Mouse (Mus musculus) liver, embryonic 13.5 days (tissue): ENCODE measurements around the gene Fkbp6. TPM values are rescaled to one million over a fixed set of nuclear protein-coding genes. Genes with fewer than 3 reads are reported as not detected.

Source experiments
- ATAC-seq: fragments of 200-750 bp; cut with Nextera tagmentation; 2 replicates; pipeline ENCODE4 v1.8.0; 2017; ENCODE audit warnings: low read depth, mild to moderate bottlenecking, moderate number of reproducible peaks, moderate library complexity
- DNase-seq: peaks from one replicate; pipeline ENCODE4 v3.0.0; 2022
- H3K27ac ChIP-seq: fragments of 300-500 bp; sonication (generic); 2 replicates; pipeline ENCODE4 v1.5.1; 2015; ENCODE audit warnings: moderate library complexity, mild to moderate bottlenecking, inconsistent platforms
- H3K27me3 ChIP-seq: fragments of 300-500 bp; sonication (generic); 2 replicates; pipeline ENCODE4 v1.6.1; 2015; ENCODE audit warnings: mild to moderate bottlenecking, inconsistent platforms
- H3K36me3 ChIP-seq: fragments of 300-500 bp; sonication (generic); 2 replicates; pipeline ENCODE4 v1.6.1; 2015; ENCODE audit warnings: mild to moderate bottlenecking, inconsistent platforms
- H3K4me1 ChIP-seq: fragments of 300-500 bp; sonication (generic); replicated peaks from 2 replicates; pipeline ENCODE4 v1.6.1; 2015; ENCODE audit warnings: inconsistent platforms
- H3K4me2 ChIP-seq: fragments of 300-500 bp; sonication (generic); 2 replicates; pipeline ENCODE4 v1.6.1; 2015; ENCODE audit warnings: inconsistent platforms, mild to moderate bottlenecking, moderate library complexity
- H3K4me3 ChIP-seq: fragments of 300-500 bp; sonication (generic); replicated peaks from 2 replicates; pipeline ENCODE4 v1.5.1; 2015; ENCODE audit warnings: mild to moderate bottlenecking, inconsistent platforms
- H3K9ac ChIP-seq: fragments of 300-500 bp; sonication (generic); 2 replicates; pipeline ENCODE4 v1.6.1; 2015; ENCODE audit warnings: mild to moderate bottlenecking, inconsistent platforms
- H3K9me3 ChIP-seq: fragments of 300-500 bp; sonication (generic); replicated peaks from 2 replicates; pipeline ENCODE4 v1.6.1; 2016; ENCODE audit warnings: inconsistent platforms
- WGBS: fragments of 180-500 bp; shearing (Covaris S2); methylation state at CpG from one replicate; pipeline ENCODE4 v1.1.7; 2015; ENCODE audit not compliant: insufficient replicate concordance; 5-methylcytosine and 5-hydroxymethylcytosine counted together
- polyA plus RNA-seq: library from polyadenylated mRNA; unstranded; fragments of >200 nt; fragmentation: Nextera tagmentation; extraction: Ambion mirVana; gene quantifications from 2 replicates; pipeline ENCODE4 v1.2.1, GENCODE M21; 2015

The Fkbp6 gene
- polyA plus RNA-seq, 1 experiment from 2014 or later, result not detected

GRCm38 (mm10) chr5:135352995-135353394 is 3.2 kb upstream of the Fkbp6 start, which contains the start of gene Trim50:
Gene Trim50 (plus strand): TSS chr5:135353295.
- no peaks in the 10 kb centered on the region for H3K36me3 ChIP-seq
- 56% methylated on average over 9 of the region's 9 CpGs for WGBS
- H3K27me3 ChIP-seq, result peaks cover 13% of the 10 kb centered on the region
- H3K4me3 ChIP-seq, result no peak within 1 kb of the TSS
- H3K9me3 ChIP-seq, result 0 out of 2 replicates have a peak, but pooled peaks cover 3% of the 10 kb centered on the region
- ATAC-seq (no peak), DNase-seq (no peak)
- H3K4me2 ChIP-seq, result no peak within 1 kb of the TSS
- no peak within 1 kb of the TSS for H3K27ac ChIP-seq
- no peak within 1 kb of the TSS for H3K9ac ChIP-seq
- H3K4me1 ChIP-seq, result no peaks in the 10 kb centered on the region

- Histone ChIP-seq H3K9ac (no peak overlapping the region), H3K27me3 (peaks cover 13% of the 10 kb centered on the region), H3K36me3 (no peaks in the 10 kb centered on the region), H3K4me2 (no peak overlapping the region), H3K4me1 (no peaks in the 10 kb centered on the region), H3K9me3 (no peaks in the 10 kb centered on the region), H3K4me3 (no peak overlapping the region), H3K27ac (no peak overlapping the region)
- DNase-seq, result no peak
- WGBS, result 62% methylated on average over 13 of the region's 13 CpGs
- ATAC-seq, result no peak
Observed at GRCm38 (mm10) chr5:135351606-135352005, 1.8 kb upstream of the Fkbp6 start.

GRCm38 (mm10) chr5:135347511-135348011 is 2.3 kb downstream of the Fkbp6 start:
- Histone ChIP-seq H3K4me1 (no peaks in the 10 kb centered on the region), H3K4me3 (no peak overlapping the region), H3K9me3 (no peaks in the 10 kb centered on the region), H3K4me2 (no peak overlapping the region), H3K27me3 (0 out of 2 replicates have a peak, but pooled peaks cover 3% of the 10 kb centered on the region), H3K27ac (no peak overlapping the region), H3K9ac (no peak overlapping the region), H3K36me3 (no peaks in the 10 kb centered on the region)
- WGBS, result 53% methylated on average over 4 of the region's 4 CpGs
- DNase-seq (no peak), ATAC-seq (no peak)

GRCm38 (mm10) chr5:135346430-135346829 is 3.4 kb downstream of the Fkbp6 start:
- Histone ChIP-seq H3K4me1 (no peaks in the 10 kb centered on the region), H3K9ac (no peak overlapping the region), H3K27me3 (no peaks in the 10 kb centered on the region), H3K36me3 (no peaks in the 10 kb centered on the region), H3K4me2 (no peak overlapping the region), H3K27ac (no peak overlapping the region), H3K4me3 (no peak overlapping the region), H3K9me3 (no peaks in the 10 kb centered on the region)
- 17% methylated on average over 1 of the region's 1 CpGs for WGBS
- no peak for DNase-seq
- no peak for ATAC-seq

GRCm38 (mm10) chr5:135345989-135346388 is 3.9 kb downstream of the Fkbp6 start:
- H3K4me3 ChIP-seq, result no peak overlapping the region
- no peak for ATAC-seq
- H3K27me3 ChIP-seq, result no peaks in the 10 kb centered on the region
- no peak overlapping the region for H3K27ac ChIP-seq
- no peak overlapping the region for H3K4me2 ChIP-seq
- H3K36me3 ChIP-seq, result no peaks in the 10 kb centered on the region
- no peaks in the 10 kb centered on the region for H3K9me3 ChIP-seq
- no peaks in the 10 kb centered on the region for H3K4me1 ChIP-seq
- no peak overlapping the region for H3K9ac ChIP-seq
- 39% methylated on average over 7 of the region's 7 CpGs for WGBS
- DNase-seq, result no peak

- H3K36me3 ChIP-seq, result no peaks in the 10 kb centered on the region
- no peak overlapping the region for H3K4me2 ChIP-seq
- H3K4me1 ChIP-seq, result no peaks in the 10 kb centered on the region
- ATAC-seq (no peak), DNase-seq (no peak)
- no peaks in the 10 kb centered on the region for H3K9me3 ChIP-seq
- WGBS, result 53% methylated on average over 3 of the region's 3 CpGs
- H3K4me3 ChIP-seq, result no peak overlapping the region
- no peak overlapping the region for H3K9ac ChIP-seq
- H3K27ac ChIP-seq, result no peak overlapping the region
- H3K27me3 ChIP-seq, result peaks cover 5% of the 10 kb centered on the region; the same call in 1 of the 2 replicates
Observed at GRCm38 (mm10) chr5:135337575-135337974, 12.3 kb downstream of the Fkbp6 start.

GRCm38 (mm10) chr5:135331161-135331560 is 18.7 kb downstream of the Fkbp6 start:
- H3K4me3 ChIP-seq, result no peak overlapping the region
- H3K36me3 ChIP-seq, result no peaks in the 10 kb centered on the region
- H3K9ac ChIP-seq, result no peak overlapping the region
- 59% methylated on average over 6 of the region's 6 CpGs for WGBS
- no peak overlapping the region for H3K27ac ChIP-seq
- ATAC-seq (no peak), DNase-seq (no peak)
- no peaks in the 10 kb centered on the region for H3K4me1 ChIP-seq
- H3K27me3 ChIP-seq, result no peaks in the 10 kb centered on the region
- H3K4me2 ChIP-seq, result no peak overlapping the region
- no peaks in the 10 kb centered on the region for H3K9me3 ChIP-seq

- 63% methylated on average over 5 of the region's 5 CpGs for WGBS
- ATAC-seq (no peak), DNase-seq (no peak)
- Histone ChIP-seq H3K27ac (no peak overlapping the region), H3K9me3 (no peaks in the 10 kb centered on the region), H3K4me3 (no peak overlapping the region), H3K4me2 (no peak overlapping the region), H3K4me1 (no peaks in the 10 kb centered on the region), H3K27me3 (no peaks in the 10 kb centered on the region), H3K36me3 (no peaks in the 10 kb centered on the region), H3K9ac (no peak overlapping the region)
Observed at GRCm38 (mm10) chr5:135330201-135330600, 19.6 kb downstream of the Fkbp6 start.

GRCm38 (mm10) chr5:135329471-135329870 is 20.4 kb downstream of the Fkbp6 start:
- WGBS, result 58% methylated on average over 4 of the region's 4 CpGs
- Histone ChIP-seq H3K4me3 (no peak overlapping the region), H3K4me1 (no peaks in the 10 kb centered on the region), H3K27ac (no peak overlapping the region), H3K36me3 (no peaks in the 10 kb centered on the region), H3K9ac (no peak overlapping the region), H3K27me3 (no peaks in the 10 kb centered on the region), H3K4me2 (no peak overlapping the region), H3K9me3 (no peaks in the 10 kb centered on the region)
- ATAC-seq (no peak), DNase-seq (no peak)

GRCm38 (mm10) chr5:135326121-135326659 is 23.7 kb downstream of the Fkbp6 start:
- DNase-seq (no peak), ATAC-seq (no peak)
- H3K27ac ChIP-seq, result no peak overlapping the region
- no peak overlapping the region for H3K9ac ChIP-seq
- no peaks in the 10 kb centered on the region for H3K36me3 ChIP-seq
- no peaks in the 10 kb centered on the region for H3K27me3 ChIP-seq
- no peak overlapping the region for H3K4me2 ChIP-seq
- H3K4me1 ChIP-seq, result no peaks in the 10 kb centered on the region
- 26% methylated on average over 3 of the region's 3 CpGs for whole genome bisulfite sequencing
- no peaks in the 10 kb centered on the region for H3K9me3 ChIP-seq
- no peak overlapping the region for H3K4me3 ChIP-seq

- H3K36me3 ChIP-seq, result no peaks in the 10 kb centered on the region
- H3K4me1 ChIP-seq, result no peaks in the 10 kb centered on the region
- no peak for DNase-seq
- no peak overlapping the region for H3K4me3 ChIP-seq
- H3K4me2 ChIP-seq, result no peak overlapping the region
- 61% methylated on average over 1 of the region's 1 CpGs for WGBS
- no peak for ATAC-seq
- no peak overlapping the region for H3K27ac ChIP-seq
- no peak overlapping the region for H3K9ac ChIP-seq
- H3K9me3 ChIP-seq, result no peaks in the 10 kb centered on the region
- H3K27me3 ChIP-seq, result no peaks in the 10 kb centered on the region
Observed at GRCm38 (mm10) chr5:135322197-135322596, 27.6 kb downstream of the Fkbp6 start.

GRCm38 (mm10) chr5:135319856-135320255 is 30.0 kb downstream of the Fkbp6 start:
- no peak for ATAC-seq
- H3K27ac ChIP-seq, result no peak overlapping the region
- WGBS, result 62% methylated on average over 2 of the region's 2 CpGs

More at GRCm38 (mm10) chr5:135319856-135320255, 30.0 kb downstream of the Fkbp6 start:
- H3K36me3 ChIP-seq, result no peaks in the 10 kb centered on the region
- H3K9ac ChIP-seq, result no peak overlapping the region
- H3K4me1 ChIP-seq, result no peaks in the 10 kb centered on the region
- no peaks in the 10 kb centered on the region for H3K9me3 ChIP-seq
- H3K27me3 ChIP-seq, result no peaks in the 10 kb centered on the region
- DNase-seq, result no peak
- no peak overlapping the region for H3K4me3 ChIP-seq
- H3K4me2 ChIP-seq, result no peak overlapping the region
